Mouse (Mus musculus): ENCODE results near the gene Rcc2.

Rcc2 gene

DNA sequence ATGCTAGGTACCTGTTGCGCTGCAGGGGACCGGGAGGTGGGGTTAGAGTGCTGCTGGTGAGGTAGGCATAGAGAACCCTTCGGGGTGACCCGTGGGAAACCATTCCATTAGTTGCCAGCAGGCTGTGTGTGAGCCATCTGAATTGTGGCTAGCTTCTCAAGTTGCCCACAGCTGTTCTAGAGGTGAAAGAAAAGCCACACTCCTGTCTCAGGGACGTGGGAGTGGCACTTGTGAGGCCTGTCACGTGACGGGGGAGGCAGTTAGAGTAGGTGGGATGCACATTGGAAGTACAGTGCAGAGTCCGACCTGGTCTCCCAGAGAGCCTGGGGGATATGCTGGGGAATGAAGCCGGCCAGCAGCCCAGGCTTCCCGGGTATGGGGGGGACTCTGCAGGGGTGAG, 9.3 kb downstream of the Rcc2 start:
- DNase-seq (ENCODE audit: low spot score in 2 of 2): no peak

DNA sequence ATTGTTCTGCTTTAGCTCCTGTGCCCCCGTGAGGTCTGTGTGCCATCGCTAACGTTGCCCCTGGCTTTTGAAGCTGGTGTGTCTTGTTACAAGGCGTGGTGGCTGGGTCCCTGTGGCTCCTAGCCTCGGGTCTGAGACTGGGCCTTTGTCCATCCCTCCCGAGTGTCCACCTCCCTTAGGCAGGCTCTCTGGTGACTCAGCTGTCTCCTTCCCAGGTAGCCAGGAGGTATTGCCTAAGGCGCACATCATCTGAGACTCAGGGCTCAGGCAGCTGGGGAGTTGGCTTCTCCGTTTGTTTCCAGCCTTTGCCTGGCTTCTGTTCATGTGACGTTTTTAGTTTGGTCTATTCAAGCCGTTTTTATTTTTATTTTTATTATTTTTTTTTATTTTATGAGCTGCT, 10.4 kb downstream of the Rcc2 start:
- DNase-seq (ENCODE audit: low spot score in 2 of 2): no peak

DNA sequence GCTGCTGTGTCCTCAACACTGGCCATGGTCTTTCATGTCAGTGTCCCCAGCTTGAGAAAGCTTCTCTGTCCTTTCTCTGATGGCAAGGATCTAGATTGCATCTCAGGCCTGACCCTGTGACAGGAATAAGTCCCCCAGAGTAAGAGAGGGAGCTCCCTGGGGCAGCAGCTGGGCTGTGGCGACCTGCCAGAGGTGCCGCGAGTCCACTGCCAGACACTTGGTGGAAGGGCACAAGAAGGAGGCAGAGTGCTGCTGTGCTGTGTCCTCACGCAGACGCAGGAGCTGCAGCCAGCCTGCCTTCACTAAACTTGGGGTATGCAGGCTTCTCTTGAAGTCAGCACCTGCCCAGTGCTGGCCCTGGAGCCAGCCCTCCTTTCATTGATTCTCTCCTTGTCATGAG, 11.0 kb downstream of the Rcc2 start:
- DNase-seq (ENCODE audit: low spot score in 2 of 2): no peak

DNA sequence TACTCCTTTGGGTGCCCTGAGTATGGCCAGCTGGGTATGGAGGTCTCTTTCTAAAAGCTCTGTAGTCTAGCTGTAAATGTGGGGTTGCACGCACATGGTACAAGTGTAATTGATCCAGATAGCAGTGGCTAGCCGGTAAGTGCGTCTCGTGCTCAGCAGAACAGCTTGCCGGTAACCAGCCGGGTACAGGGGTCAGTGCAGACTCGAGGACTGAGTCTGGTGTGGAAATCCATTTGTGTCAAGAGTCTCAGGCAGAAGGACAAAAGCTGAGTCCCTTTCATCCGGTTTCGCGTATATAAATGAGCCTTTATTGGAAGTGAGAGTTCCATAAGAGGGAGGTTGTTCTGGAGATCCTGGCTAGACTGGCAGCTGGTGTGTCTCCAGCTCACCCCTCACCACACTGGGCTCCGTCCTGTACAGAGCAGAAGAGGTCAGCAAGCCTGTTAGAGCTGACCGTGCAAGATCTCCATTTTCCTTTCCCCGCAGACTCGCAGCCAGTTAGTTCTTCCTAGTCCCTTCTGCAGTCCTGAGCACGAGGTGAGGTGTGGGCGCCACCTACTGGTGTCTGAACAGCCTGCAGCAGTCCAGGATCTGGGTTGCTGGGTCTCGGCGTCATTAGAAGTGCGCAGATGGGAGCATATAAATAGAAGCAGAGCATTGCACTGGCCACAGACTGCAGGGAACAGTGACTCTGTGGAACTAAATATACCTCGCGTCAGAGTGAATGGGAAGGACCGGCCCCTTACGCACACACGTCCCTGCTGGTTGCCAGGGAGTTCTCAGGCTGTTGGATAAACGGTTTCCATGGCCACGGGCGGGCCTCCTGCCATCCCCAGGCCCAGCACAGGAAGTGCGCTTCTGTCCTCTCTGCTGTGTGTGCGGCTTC, 13.4 kb downstream of the Rcc2 start:
- peak; percentile 71 to 89 for DNase-seq (ENCODE audit: low spot score in 2 of 2)

DNA sequence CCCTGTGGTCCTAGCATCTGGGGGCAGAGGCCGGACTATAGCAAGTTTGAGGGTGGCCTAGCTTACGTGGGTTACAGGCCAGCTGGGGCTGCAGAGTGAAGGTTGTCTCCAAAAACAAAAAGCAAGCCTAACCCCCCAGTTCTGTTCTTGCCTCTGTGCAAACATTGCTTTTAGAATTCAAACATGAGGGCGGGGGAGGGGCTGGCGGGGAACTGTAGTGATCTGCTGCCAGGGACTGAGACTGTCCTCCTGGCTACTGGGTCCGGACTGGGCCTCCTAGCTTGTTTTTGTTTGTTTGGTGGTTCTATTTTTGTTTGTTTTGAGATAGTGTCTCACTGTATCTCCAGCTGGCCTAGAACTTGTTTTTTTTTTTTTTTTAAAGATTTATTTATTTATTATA, 14.2 kb downstream of the Rcc2 start:
- no peak for DNase-seq (ENCODE audit: low spot score in 2 of 2)

DNA sequence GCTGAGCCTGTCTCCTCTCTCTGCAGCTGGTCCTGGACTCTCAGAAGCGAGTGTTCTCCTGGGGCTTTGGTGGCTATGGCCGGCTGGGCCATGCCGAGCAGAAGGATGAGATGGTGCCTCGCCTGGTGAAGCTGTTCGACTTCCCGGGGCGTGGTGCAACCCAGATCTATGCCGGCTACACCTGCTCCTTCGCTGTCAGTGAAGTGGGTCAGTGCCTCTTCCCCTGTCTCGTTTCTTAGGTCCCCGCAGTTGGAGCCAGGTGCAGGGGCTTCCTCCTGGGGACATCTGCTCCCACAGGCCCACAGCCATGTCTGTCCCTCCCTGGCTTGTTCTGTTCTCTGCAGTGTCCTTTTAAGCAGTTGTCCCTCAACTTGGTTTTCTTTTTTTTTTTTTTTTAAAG, 16.7 kb downstream of the Rcc2 start:
- DNase-seq (ENCODE audit: low spot score in 2 of 2): no peak

DNA sequence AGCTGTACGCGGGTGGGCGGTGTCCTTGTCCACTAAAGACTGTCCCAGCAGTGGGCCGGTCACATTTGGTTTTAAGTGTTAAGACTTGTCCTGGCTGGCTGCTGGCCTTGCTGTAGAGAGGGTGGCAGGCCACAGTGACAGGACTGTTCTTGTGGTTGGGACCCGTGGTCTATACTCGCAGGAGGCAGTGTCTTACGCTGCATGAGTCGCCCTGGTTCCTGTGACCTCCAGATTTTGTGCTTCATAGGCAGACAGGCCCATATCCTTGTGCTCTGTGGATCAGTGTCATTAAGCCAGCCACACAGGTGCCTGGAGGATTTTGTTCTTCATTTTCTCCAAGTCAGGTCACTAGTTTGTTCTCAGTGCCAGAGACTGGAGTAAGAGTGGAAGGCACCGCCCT, 18.1 kb downstream of the Rcc2 start:
- no peak for DNase-seq (ENCODE audit: low spot score in 2 of 2)

DNA sequence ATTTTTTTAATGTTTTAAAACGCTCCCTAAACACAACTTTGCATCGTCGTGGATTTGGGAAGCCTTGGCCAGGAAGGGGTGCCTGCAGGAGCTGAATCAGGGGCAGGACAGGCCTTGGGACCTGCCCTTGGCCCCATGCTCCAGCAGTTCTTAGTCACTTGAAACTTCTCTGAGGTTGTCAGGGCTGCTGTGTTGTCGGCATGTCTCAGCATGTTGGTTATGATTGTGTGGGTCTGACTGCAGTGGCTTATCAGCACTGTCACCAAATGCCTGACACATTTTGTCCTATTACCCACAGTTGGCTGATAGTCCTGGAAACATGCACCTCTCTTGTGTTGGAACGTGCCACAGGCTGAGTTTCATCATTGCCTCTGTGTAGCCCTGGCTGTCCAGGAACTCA, 19.8 kb downstream of the Rcc2 start:
- no peak for DNase-seq (ENCODE audit: low spot score in 2 of 2)

DNA sequence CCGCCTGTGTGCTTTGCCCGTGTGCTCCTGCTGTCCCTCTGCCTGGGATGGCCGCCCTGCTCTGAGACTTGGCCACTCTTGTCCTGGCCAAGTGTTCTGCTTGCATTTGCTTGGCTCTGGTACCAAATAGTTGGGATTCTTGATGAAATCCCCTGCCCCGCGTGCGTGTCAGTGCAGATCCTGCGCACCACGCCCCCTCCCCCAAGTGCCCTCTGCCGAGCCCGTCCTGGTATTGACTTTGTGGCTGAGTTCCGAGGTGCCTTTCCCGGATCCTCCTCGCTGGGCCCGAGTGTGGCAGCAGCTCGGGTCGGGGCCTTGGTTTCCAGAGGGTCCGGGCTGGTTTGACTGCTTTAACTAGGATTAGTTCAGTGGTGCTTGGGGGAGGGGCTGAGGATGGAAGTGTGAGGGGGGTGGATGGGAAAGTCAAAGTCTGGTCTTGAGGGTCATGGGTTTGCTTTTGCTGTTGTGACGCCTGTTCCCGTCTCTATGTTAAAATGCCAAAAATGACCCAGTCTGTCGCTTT, 21.7 kb downstream of the Rcc2 start:
- no peak for DNase-seq (ENCODE audit: low spot score in 2 of 2)

DNA sequence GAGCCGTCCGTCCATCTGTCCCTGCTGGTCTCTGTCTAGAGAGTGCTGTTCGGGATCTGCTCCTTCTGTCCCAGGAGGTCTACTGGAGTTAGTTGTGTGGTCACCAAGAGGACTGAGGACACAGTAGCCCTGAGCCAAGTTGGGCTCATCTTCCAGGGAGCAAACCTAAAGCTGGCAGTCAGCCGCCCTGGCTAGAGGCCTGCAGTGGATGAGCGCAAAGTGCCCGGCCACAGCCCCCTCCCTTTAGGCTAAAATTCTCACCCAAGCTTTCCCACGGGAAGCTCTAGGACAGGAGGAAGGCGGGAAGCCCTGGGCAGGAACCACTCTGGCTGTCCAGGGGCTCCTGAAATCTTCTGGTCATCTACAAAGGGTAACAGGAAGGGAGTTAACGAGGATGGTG, 22.4 kb downstream of the Rcc2 start:
- no peak for DNase-seq (ENCODE audit: low spot score in 2 of 2)

DNA sequence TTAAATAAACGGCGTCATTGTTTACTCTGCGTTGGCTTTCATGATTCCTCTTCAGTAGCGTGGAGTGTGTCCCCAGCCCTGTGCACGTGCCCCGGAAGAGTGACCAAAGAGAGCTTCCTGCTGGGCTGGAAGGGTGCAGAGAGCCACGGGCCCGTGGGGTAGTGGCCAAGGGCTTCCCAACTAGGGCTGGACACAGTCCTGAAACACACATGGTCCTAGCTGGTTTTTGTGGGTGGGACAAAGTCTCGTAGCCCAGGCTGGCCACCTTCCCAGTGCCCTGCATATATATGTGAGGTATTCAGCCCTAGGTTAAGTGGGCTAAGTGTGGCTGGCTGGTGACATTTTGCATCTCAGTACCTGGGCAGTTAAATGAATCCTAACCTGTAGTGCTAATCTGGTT, 22.9 kb downstream of the Rcc2 start:
- no peak for DNase-seq (ENCODE audit: low spot score in 2 of 2)

DNA sequence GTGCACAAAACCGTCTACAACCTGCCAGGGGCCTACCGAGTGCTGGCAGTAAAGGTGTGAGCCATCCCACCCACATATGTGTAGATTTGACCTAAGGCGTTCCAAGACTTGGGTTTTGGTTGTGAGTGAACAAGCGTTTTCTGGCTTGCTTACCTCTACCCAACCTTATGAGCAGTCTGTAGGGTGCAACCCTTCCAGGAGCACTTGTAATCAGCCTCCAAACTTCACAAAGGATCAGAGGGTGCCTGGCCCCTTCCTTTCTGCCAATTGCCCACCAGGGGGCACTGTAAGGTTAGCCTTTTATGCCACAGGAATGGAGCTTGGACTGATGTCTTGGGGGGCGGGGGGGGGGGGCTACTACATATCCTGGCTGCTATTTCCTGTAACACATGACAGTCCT, 23.5 kb downstream of the Rcc2 start:
- peak in 1 of 2 experiments; percentile 56 for DNase-seq (ENCODE audit: low spot score in 2 of 2)

DNA sequence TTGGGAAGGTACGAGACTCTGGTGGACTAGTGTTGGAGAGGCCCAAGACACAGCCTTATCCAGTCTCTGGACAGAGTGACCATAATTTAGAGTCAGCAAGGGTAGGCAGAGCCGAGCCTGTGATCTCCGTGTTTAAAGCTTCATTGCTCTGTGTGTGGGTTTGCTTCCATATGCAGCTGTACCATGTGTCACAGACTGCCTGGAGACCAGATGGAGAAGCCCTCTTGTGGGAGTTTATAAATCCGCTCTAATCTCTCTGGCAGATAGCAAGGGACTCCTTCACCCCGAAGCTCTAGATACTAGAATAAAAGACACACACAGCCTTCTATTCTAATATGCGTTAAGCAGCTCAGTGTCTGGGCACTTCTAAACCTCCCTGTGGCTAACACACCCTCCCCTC, 24.4 kb downstream of the Rcc2 start:
- no peak for DNase-seq (ENCODE audit: low spot score in 2 of 2)

DNA sequence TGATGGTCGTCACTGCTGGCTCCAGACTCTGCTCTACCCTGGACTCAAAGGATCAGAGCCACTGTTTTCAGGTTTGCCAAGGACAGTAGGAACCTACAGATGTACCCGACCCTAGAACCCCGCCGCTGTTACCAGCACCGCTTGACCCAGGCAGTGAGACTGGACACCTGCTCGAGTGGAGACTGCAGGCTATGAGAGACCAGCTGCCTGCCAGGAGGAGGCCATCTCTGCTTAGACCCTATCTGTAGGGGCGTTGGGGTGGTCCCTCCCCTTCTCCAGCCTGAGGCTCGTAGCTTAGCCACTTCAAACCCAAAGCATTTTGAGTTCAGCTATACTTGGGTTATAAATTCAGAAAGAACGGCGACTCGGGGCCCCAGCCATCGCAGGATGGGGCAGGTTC, 26.6 kb downstream of the Rcc2 start:
- no peak for DNase-seq (ENCODE audit: low spot score in 2 of 2)

DNA sequence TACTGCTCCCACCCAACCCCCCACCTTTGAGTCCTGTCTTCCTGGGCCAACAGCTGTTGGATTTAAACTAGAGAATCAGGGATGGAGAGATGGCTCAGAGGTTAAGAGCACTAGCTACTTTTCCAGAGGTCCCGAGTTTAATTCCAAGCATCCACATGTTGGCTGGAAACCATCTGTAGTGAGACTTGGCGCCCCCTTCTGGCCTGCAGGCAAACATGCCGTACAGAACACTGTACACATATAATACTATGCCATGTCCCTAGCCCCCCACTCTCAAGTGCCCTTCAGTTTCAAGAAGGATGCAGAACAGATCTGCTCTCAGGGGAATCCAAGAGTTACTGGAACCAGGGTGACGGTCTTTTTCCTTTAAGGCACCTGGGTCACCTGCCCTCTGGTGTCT, 31.3 kb downstream of the Rcc2 start:
- peak in 1 of 2 experiments; percentile 33 for DNase-seq (ENCODE audit: low spot score in 2 of 2)

DNA sequence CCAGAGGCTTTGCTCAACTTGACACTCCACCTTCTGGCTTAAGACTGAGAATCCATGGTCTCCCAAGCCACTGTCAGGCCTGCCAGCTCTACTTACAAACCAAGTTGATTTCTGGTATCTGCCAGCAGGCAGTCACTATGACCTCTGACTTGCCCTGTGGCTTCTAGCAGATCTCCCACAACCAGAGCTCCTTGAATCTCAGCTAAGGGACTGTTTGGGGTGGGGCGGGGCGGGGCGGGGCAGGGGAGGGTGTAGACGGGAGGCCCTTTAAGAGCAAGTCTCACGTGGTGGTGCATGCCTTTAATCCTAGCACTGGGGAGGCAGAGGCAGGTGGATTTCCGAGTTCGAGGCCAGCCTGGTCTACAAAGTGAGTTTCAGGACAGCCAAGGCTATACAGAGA, 32.5 kb downstream of the Rcc2 start:
- no peak for DNase-seq (ENCODE audit: low spot score in 2 of 2)

DNA sequence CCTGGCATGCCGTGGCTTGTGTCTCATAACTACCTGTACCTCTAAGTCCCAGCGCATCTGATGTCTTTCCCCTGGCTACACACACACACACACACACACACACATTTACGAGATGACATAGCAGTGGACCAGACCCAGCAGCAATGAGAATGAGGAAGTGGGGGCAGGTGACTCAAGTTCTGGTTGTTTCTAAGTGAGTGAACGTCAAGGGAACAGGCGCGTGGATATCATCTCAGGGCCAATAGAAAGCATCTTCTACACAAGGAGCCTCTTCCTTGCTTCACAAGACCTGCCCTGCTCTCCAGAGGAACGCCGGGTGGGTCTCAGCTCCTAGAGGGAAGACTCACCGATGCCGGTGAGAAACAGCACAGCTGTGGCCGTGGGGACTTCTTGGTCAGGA, 40.3 kb downstream of the Rcc2 start:
- DNase-seq (ENCODE audit: low spot score in 2 of 2): no peak

DNA sequence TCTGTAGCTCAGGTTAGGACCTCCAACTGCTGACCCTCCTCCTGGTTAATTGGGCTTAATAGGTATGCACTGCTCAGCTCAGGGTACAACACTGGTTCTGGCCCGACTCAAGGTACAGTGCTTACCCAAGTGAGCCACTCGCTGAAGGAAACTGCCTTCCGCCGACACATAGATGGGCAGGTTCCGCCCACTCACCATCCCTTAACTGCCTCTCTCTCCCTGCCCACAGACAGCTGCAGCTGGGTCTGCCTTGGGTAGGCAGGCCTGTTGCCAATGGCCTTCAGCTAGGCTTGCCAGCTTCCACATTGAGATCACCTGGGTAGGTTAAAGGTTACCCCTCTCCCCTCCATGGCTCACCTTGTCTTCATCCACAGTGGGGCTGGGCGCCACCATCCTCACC, 41.1 kb downstream of the Rcc2 start:
- DNase-seq (ENCODE audit: low spot score in 2 of 2): no peak

DNA sequence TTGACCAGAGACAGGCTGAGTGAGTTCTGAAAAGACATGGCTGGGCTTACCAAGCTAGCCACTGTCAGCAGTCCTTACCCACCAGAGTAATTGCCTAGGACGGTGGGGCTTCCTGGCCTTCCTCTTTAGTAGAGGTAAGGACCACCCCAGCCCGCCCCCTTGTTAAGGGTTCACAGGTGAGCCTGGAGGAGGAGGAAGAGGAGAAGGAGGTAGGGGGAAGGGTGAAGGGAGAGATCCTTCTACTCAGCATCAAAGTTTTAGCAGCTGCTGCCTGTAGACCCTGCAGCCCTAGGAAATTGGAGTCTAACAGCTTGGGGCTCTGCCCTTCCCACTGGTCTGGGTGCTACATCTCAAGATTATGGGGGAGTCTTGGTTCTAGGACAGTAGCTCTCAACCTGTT, 42.2 kb downstream of the Rcc2 start, which contains the start of gene Padi6:
Gene Padi6 (minus strand): TSS at position 101 of the 400 bp plus-strand sequence.
- no peak for DNase-seq (ENCODE audit: low spot score in 2 of 2)

DNA sequence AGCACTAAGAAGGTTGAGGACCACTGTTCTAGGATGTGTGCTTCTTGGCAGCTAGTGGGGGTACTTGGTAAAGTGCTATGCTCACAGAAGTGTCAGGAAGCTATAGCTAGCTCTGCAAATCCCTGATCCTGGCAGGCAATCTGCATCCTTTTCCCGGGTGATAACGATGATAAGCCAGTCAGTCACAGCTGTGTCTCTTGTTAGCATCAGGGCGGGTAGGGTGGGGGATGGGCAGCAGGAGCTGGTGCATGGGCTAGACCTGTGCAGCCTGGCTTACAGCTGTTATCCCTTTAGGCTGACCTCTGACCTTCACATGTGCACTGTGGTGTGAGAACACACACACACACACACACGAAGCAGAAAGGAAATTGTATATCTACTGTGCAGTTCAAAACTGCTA, 42.7 kb downstream of the Rcc2 start:
- DNase-seq (ENCODE audit: low spot score in 2 of 2): no peak

DNA sequence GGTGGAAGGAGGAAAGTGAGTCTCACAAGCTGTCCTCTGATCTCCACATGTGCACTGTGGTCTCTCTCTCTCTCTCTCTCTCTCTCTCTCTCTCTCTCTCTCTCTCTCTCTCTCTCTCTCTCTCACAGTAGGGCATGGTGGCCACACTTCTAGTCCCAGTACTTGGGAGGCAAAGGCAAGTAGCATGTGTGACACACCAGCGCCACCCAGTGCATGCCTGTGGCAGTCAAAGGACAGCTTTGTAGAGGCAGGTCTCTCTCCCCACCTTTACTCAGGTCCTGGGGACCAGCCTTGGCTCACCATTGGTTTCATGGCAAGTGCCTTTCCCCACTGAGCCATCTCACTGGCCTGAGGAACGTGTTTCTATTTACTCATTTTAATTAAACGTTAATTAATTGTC, 44.3 kb downstream of the Rcc2 start:
- DNase-seq (ENCODE audit: low spot score in 2 of 2): peak; percentile 31 to 76

DNA sequence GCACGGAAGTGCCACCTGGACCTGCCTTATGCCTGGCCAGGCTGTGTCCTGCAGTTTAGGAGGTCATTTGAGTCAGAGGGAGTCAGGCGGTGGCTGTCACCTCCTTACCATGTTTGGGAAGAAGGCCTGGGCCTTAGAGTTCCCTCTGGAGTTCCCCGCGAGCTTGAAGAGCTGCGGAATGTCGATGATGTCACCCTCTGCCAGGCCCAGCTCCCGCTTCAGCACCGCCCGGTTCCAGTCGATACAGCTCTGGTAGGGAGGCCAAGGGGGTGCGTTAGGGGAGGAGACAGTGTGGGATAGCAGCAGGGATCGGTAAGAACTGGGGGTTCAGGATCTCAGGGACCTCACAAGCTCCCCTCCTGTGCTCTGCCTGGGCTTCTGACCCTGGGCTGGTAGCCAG, 47.6 kb downstream of the Rcc2 start:
- no peak for DNase-seq (ENCODE audit: low spot score in 2 of 2)

DNA sequence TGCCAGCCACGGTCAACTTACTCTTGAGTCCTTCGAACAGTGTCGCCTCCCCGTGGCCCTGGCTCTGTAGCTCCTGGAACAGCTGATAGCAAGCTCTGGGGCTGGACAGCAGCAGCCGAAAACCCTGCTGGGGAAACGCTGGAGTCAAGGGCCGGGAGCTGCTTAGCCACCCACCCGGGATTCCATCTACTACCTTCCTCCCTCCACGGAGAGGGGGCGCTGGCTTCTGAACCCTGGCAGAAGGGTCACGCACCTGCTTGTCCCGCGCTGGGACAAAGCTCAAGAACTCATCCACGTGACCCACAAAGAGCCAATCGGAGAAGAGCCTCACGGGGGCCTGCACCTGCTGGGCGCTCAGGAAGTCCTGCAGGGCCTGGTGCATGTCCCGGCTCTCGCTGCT, 50.0 kb downstream of the Rcc2 start:
- DNase-seq (ENCODE audit: low spot score in 2 of 2): peak; percentile 29 to 73

DNA sequence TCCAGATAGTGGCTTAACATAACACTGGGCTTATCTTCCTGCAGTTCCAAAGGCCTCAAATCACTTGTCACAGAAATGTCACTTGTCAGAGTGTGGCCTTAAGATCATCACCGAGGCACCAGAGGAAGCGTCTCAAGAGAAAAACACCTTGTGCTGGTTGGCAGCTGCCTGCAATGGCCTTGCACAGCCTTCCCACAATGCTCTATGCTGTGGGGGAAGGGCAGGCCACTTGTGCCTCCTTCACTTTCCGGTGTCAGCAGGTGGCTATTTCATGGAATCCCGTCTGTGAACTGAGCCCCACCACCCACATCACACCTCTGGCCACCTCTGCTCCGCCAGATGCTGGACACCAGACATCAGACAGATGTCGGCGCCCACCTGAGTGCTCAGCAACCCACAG, 53.0 kb downstream of the Rcc2 start:
- DNase-seq (ENCODE audit: low spot score in 2 of 2): no peak
